Mouse (Mus musculus) kidney, postnatal 14 days (tissue): Measurements from ENCODE around the gene Cemip.
"Not testable (repeated sequence)": the region's sequence is repeated elsewhere in the genome, so short reads cannot be mapped to it uniquely, and the experiment has no call there.

ENCODE experiments used
- DNase-seq: peaks from one replicate; pipeline ENCODE4 v3.0.0; 2022; ENCODE audit warnings: mixed read lengths

Cemip gene

DNA sequence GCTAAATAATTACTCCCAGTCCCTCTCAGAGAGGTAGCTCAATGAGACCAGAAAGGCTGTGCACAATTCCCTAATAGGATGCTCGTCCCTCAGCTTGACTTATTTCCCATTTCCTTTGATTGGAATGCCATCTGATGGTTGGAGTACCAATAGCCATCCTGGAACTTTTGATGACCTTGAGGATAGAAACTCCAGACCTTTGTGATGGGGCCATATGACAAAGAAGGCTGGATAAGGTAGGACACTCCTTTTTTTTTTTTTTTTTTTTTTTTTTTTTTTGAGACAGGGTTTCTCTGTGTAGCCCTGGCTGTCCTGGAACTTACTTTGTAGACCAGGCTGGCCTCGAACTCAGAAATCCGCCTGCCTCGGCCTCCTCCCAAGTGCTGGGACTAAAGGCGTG is 196.4 kb downstream of the Cemip start:
- DNase-seq, result not testable (repeated sequence)

- DNase-seq, result peak; percentile 64
Observed at GRCm38 (mm10) chr7:83889383-83889782, 196.9 kb downstream of the Cemip start.

DNA sequence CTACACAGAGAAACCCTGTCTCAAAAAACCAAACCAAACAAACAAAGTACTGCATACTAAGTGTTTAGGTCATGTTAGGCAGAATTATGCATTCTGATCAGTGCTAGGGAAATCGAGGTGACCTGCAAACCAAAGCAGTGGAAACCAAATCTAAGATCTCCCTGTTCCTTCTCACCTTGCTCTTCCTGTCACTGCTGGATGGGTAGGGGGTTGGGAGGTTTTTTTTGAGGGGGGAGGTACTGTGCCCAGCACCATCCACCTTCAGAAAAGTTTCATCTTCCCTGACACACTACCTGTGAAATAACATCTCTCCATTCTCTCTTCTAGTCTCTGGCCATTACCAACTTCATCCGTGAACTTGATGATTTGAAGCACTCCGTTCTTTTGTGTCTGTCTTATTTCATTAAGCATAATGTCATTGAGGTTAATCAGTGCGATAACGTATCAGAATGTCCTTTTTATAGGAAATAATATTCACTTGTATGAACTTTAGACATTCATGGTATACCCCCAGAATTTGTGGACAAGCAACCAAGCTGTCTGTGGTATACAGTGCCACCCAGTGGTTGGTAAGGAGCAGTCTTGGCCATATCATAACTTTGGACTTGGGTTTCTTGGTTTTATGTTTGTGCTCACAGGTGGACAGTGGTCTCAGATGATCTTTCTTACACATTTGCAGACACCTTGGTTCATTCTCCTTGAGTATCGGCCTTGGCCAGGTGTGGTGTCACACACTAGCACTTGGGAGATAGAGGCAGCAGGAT is 199.8 kb downstream of the Cemip start:
- DNase-seq, result peak; percentile 42

- no peak for DNase-seq
Observed at GRCm38 (mm10) chr7:83885835-83886234, 200.5 kb downstream of the Cemip start.

- no peak for DNase-seq
Observed at GRCm38 (mm10) chr7:83884921-83885532, 201.3 kb downstream of the Cemip start.

GRCm38 (mm10) chr7:83884021-83884658 is 202.2 kb downstream of the Cemip start, which contains the start of the genes Tlnrd1 and Mesd:
Gene Tlnrd1, minus strand, starts transcription at chr7:83884305.
Gene Mesd, plus strand, starts transcription at chr7:83884466.
- peak; percentile 93 for DNase-seq

DNA sequence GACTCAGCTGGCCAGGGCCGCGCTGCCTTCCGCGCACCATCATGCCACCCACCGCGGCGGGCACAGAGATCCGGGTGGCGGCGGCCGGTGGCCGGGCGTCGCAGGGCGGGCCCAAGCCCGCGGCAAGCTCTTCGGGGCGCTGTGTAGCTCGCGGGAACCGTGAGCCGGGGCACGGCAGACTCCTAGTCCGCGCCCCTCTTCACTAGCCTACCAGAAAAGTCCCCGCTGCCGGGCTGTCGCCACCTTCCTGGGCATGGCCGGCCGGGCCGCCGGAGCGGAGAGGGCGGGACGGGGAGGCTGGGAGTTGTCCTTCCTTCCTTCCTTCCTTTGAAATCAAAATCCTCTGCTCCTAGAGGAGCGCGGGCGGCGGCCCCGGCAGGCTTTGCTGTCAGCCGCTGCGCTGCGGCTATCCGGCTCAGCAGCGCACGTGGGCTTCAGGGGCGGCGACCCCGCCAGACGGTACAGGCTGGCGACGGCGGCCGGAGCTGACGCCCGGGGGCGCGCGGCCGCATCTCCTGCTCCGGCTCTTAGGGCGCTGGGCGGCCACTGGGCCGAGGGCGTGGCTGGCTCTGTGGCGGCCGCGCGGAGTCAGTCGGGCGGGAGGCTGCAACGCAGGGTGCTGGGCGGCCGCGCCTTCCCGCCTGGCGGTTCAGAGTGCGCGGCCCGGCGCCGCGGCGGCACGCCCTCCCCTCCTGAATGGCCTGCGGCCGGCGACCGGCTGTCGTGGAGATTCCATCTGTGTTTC is 202.9 kb downstream of the Cemip start:
- peak; percentile 88 for DNase-seq
